Mouse (Mus musculus) G1E (cell line): Measurements from ENCODE around the gene Srrm4.

ENCODE experiments used
- CTCF ChIP-seq: IDR thresholded peaks from 2 replicates; pipeline ENCODE4 v1.5.1; 2012; ENCODE audit warnings: low read depth, low read length, inconsistent platforms, mixed read lengths
- GATA1 ChIP-seq: IDR thresholded peaks from 2 replicates; pipeline ENCODE4 v1.6.1; 2012; ENCODE audit warnings: borderline replicate concordance, low read length, inconsistent platforms, mixed read lengths
- POLR2AphosphoS5 ChIP-seq: IDR thresholded peaks from 2 replicates; pipeline ENCODE4 v1.6.1; 2012; ENCODE audit warnings: low read depth, low read length, inconsistent platforms; ENCODE audit not compliant: insufficient replicate concordance
- TAL1 ChIP-seq: conservative IDR thresholded peaks from 2 replicates; pipeline ENCODE4 v1.6.1; 2012; ENCODE audit warnings: low read depth, low read length, inconsistent platforms, mixed read lengths

DNA sequence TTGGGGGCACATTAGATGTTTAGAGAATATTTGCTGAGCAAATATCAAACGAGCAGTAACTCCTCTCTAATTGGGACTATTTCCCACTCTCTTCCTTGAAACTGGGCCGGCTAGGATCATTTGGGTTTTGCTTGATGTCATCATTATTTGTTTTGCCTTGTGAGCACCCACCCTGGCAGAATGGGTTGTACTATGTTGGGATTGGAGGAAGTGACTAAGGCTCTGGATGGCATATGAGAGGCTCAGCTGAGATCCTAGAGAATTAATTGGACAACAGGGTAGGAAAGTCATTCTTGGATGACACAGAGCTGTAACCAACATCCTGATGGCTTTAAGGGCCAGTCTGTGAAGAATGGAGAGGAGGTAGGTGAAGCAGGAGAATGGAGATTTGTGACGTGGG lies 185.1 kb downstream of the Srrm4 start:
- no peak for TF ChIP-seq CTCF
- no peak for TF ChIP-seq GATA1
- TF ChIP-seq TAL1 = no peak
- TF ChIP-seq POLR2AphosphoS5 = no peak
